Mouse (Mus musculus) MEL (cell line): ENCODE data around the gene Gmfg.

ENCODE experiments used
- BHLHE40 ChIP-seq: IDR thresholded peaks from 2 replicates; pipeline ENCODE4 v1.6.1; 2012; ENCODE audit warnings: low read depth, mild to moderate bottlenecking, inconsistent platforms, low read length, improper control_type of control experiment, borderline replicate concordance
- CTCF ChIP-seq, 3 experiments: IDR thresholded peaks in 2 of 3; conservative IDR thresholded peaks in 1 of 3; 2 replicates each; pipeline ENCODE4 v1.5.1; 2011 to 2012; ENCODE audit warnings: low read length in 3 of 3, low read depth in 2 of 3, mild to moderate bottlenecking in 2 of 3, improper control_type of control experiment in 1 of 3, inconsistent platforms in 1 of 3, mixed read lengths in 1 of 3, moderate library complexity in 1 of 3; ENCODE audit not compliant: control insufficient read depth in 1 of 3, insufficient read depth in 1 of 3, poor library complexity in 1 of 3, severe bottlenecking in 1 of 3
- E2F4 ChIP-seq: IDR thresholded peaks from 2 replicates; pipeline ENCODE4 v1.6.1; 2011; ENCODE audit warnings: low read depth, low read length, improper control_type of control experiment, borderline replicate concordance
- EP300 ChIP-seq, 2 experiments: IDR thresholded peaks; 2 replicates each; pipeline ENCODE4 v1.6.1; 2011; ENCODE audit warnings: improper control_type of control experiment in 2 of 2, low read length in 2 of 2, low read depth in 1 of 2, mild to moderate bottlenecking in 1 of 2
- GABPA ChIP-seq: IDR thresholded peaks from 2 replicates; pipeline ENCODE4 v1.6.1; 2012; ENCODE audit warnings: low read depth, mild to moderate bottlenecking, inconsistent platforms, low read length, improper control_type of control experiment, moderate library complexity
- POLR2A ChIP-seq, 2 experiments: IDR thresholded peaks; 2 replicates each; pipeline ENCODE4 v1.6.1; 2011 to 2012; ENCODE audit warnings: low read length in 2 of 2, mild to moderate bottlenecking in 2 of 2, control low read depth in 1 of 2, improper control_type of control experiment in 1 of 2, low read depth in 1 of 2, moderate library complexity in 1 of 2; ENCODE audit not compliant: control insufficient read depth in 1 of 2, insufficient read depth in 1 of 2, poor library complexity in 1 of 2
- RCOR1 ChIP-seq: IDR thresholded peaks from 2 replicates; pipeline ENCODE4 v1.6.1; 2012; ENCODE audit warnings: low read depth, mild to moderate bottlenecking, inconsistent platforms, low read length, improper control_type of control experiment
- TAL1 ChIP-seq: IDR thresholded peaks from 2 replicates; pipeline ENCODE4 v1.6.1; 2012; ENCODE audit warnings: mild to moderate bottlenecking, inconsistent platforms, low read length, moderate library complexity, mixed read lengths
- UBTF ChIP-seq: IDR thresholded peaks from 2 replicates; pipeline ENCODE4 v1.6.1; 2012; ENCODE audit warnings: low read depth, mild to moderate bottlenecking, inconsistent platforms, low read length, improper control_type of control experiment, moderate library complexity, borderline replicate concordance; ENCODE audit not compliant: insufficient read depth
- USF2 ChIP-seq, 2 experiments: IDR thresholded peaks; 2 replicates each; pipeline ENCODE4 v1.6.1; 2011 to 2012; ENCODE audit warnings: improper control_type of control experiment in 2 of 2, low read length in 2 of 2, borderline replicate concordance in 1 of 2, inconsistent platforms in 1 of 2, low read depth in 1 of 2, mild to moderate bottlenecking in 1 of 2; ENCODE audit not compliant: insufficient read depth in 1 of 2
- ZMIZ1 ChIP-seq: IDR thresholded peaks from 2 replicates; pipeline ENCODE4 v1.6.1; 2012; ENCODE audit warnings: low read depth, mild to moderate bottlenecking, inconsistent platforms, low read length, improper control_type of control experiment, moderate library complexity

GRCm38 (mm10) chr7:28438771-28439170 is 1.5 kb downstream of the Gmfg start:
- TF ChIP-seq TAL1 (no peak), POLR2A (IDR thresholded peaks at IDR 0.05; ENCODE audit: control insufficient read depth in 1 of 2, insufficient read depth in 1 of 2, low read depth in 1 of 2, low read length in 2 of 2, poor library complexity in 1 of 2) (no peak), CTCF (IDR thresholded peaks at IDR 0.05 in 2 of 3, conservative IDR thresholded peaks at IDR 0.05 in 1 of 3; ENCODE audit: control insufficient read depth in 1 of 3, insufficient read depth in 1 of 3, low read depth in 2 of 3, low read length in 3 of 3, poor library complexity in 1 of 3, severe bottlenecking in 1 of 3) (no peak), BHLHE40 (no peak), RCOR1 (no peak), E2F4 (no peak), GABPA (no peak), EP300 (IDR thresholded peaks at IDR 0.05; ENCODE audit: low read depth in 1 of 2, low read length in 2 of 2) (no peak), ZMIZ1 (no peak), UBTF (no peak), USF2 (IDR thresholded peaks at IDR 0.05; ENCODE audit: borderline replicate concordance in 1 of 2, insufficient read depth in 1 of 2, low read depth in 1 of 2, low read length in 2 of 2) (no peak)
